Mouse (Mus musculus) kidney, adult 2 months (tissue): ENCODE data around the gene Adgrf4. TPM values are rescaled to one million over a fixed set of nuclear protein-coding genes. Genes with fewer than 3 reads are reported as not detected.
A peak's percentile ranks its signal among the peaks of the same experiment; 100 is the strongest.

Experiments used
- DNase-seq: peaks from one replicate; pipeline ENCODE4 v3.0.0; 2021
- H3K27ac ChIP-seq: fragments of 200-500 bp; 2 replicates; pipeline ENCODE4 v1.5.1; 2012; ENCODE audit warnings: low read depth, low read length, control low read depth, inconsistent platforms; ENCODE audit not compliant: insufficient read depth
- H3K27me3 ChIP-seq: fragments of 200-500 bp; replicated peaks from 2 replicates; pipeline ENCODE4 v1.6.1; 2012; ENCODE audit warnings: mild to moderate bottlenecking, moderate library complexity, low read length, inconsistent platforms; ENCODE audit not compliant: control insufficient read depth, insufficient read depth
- H3K36me3 ChIP-seq: fragments of 200-500 bp; 2 replicates; pipeline ENCODE4 v1.6.1; 2012; ENCODE audit warnings: mild to moderate bottlenecking, moderate library complexity, low read length, inconsistent platforms; ENCODE audit not compliant: control insufficient read depth, insufficient read depth
- H3K4me1 ChIP-seq: fragments of 200-500 bp; 2 replicates; pipeline ENCODE4 v1.6.1; 2011; ENCODE audit warnings: low read length; ENCODE audit not compliant: control insufficient read depth, insufficient read depth
- H3K4me3 ChIP-seq: fragments of 200-500 bp; 2 replicates; pipeline ENCODE4 v1.5.1; 2011; ENCODE audit warnings: mild to moderate bottlenecking, low read depth, low read length, control low read depth; ENCODE audit not compliant: insufficient read depth
- CTCF ChIP-seq: fragments of 200-500 bp; conservative IDR thresholded peaks from 2 replicates; pipeline ENCODE4 v1.5.1; 2011; ENCODE audit warnings: low read depth, mild to moderate bottlenecking, control low read depth, low read length, moderate library complexity, mixed read lengths; ENCODE audit not compliant: insufficient read depth, insufficient read length
- POLR2A ChIP-seq: fragments of 200-500 bp; IDR thresholded peaks from one replicate; pipeline ENCODE4 v1.6.1; 2011; ENCODE audit warnings: low read depth, low read length, control low read depth
- WGBS: fragments of 180-500 bp; shearing (Covaris S2); methylation state at CpG from one replicate; pipeline ENCODE4 v1.1.7; 2018; 5-methylcytosine and 5-hydroxymethylcytosine counted together
- polyA plus RNA-seq: library from polyadenylated mRNA; depleted of rRNA; stranded (reverse); fragments of >200 nt; gene quantifications from 2 replicates; pipeline ENCODE4 v1.2.3, GENCODE M21; 2012

The Adgrf4 gene
- polyA plus RNA-seq, 1 experiment: 0.08 TPM

DNA sequence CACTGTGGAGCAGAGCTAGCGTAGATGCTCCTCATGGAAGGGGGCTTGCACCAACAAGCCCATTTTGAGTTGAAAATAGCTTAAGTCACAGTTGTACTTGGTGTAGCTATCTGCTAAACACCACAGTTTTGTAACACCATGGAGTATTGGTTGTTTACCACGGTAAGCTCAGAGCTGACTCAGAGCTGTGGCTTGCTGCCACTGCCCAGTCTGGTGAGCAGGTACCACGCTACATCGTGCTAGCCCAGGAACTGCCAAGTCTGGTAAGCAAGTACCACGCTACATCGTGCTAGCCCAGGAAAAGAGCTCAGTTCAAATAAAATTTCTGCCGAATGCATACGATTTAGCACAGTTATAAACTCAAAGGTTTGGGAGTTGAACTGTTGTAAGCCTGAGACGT, 10.1 kb upstream of the Adgrf4 start:
- TF ChIP-seq POLR2A (no peak), CTCF (no peak)
- no peak overlapping the region for H3K4me3 ChIP-seq
- H3K4me1 ChIP-seq: no peaks in the 10 kb centered on the region
- DNase-seq: no peak
- H3K36me3 ChIP-seq: no peaks in the 10 kb centered on the region
- H3K27ac ChIP-seq: no peak overlapping the region
- H3K27me3 ChIP-seq: no peaks in the 10 kb centered on the region
- 90% methylated on average over 9 of the region's 9 CpGs for WGBS

DNA sequence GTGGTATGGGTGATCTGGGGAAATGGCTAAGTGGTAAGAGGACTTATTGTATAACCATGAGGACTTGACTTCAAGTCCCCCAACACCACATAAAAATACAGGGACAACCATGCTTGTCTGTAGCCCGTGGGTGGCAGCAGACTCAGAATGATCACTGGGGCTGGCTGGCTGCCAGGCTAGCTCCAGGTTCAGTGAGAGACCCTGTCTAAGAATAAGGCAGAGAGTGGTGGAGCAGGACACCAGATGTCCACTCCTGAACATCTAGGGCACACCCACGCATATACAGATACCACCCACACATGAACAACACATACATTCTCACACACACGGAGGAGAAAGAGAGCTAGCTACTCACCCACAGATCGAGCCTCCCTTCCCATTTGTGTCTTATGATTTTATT, 2.6 kb upstream of the Adgrf4 start:
- no peaks in the 10 kb centered on the region for H3K27me3 ChIP-seq
- no peak for DNase-seq
- TF ChIP-seq CTCF (no peak), POLR2A (no peak)
- H3K4me3 ChIP-seq: no peak overlapping the region
- H3K27ac ChIP-seq: no peak overlapping the region
- no peaks in the 10 kb centered on the region for H3K36me3 ChIP-seq
- 80% methylated on average over 4 of the region's 4 CpGs for WGBS
- H3K4me1 ChIP-seq: no peaks in the 10 kb centered on the region

DNA sequence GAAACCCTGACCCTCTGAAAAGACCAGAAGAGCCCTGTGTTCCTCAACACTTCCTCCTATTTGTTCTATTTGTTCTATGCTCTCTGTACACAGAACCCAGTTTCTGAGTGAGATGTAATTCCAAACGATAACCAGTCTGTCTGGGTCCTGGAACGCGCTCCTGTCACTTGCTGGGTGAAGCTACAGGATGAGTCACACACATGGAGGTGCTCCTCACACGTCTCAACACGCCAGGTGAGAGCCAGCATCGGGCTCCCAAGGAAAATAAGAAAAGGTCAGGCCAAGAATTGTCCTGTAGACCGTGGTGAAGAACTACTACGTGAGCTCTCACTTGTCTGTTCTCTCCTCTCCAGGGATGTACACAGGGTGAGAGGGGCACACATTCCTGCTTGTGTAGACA, 1.6 kb downstream of the Adgrf4 start:
- TF ChIP-seq CTCF (no peak), POLR2A (no peak)
- H3K27me3 ChIP-seq: no peaks in the 10 kb centered on the region
- H3K36me3 ChIP-seq: no peaks in the 10 kb centered on the region
- no peak overlapping the region for H3K4me3 ChIP-seq
- DNase-seq: no peak
- H3K27ac ChIP-seq: no peak overlapping the region
- WGBS: 92% methylated on average over 8 of the region's 8 CpGs
- H3K4me1 ChIP-seq: no peaks in the 10 kb centered on the region

DNA sequence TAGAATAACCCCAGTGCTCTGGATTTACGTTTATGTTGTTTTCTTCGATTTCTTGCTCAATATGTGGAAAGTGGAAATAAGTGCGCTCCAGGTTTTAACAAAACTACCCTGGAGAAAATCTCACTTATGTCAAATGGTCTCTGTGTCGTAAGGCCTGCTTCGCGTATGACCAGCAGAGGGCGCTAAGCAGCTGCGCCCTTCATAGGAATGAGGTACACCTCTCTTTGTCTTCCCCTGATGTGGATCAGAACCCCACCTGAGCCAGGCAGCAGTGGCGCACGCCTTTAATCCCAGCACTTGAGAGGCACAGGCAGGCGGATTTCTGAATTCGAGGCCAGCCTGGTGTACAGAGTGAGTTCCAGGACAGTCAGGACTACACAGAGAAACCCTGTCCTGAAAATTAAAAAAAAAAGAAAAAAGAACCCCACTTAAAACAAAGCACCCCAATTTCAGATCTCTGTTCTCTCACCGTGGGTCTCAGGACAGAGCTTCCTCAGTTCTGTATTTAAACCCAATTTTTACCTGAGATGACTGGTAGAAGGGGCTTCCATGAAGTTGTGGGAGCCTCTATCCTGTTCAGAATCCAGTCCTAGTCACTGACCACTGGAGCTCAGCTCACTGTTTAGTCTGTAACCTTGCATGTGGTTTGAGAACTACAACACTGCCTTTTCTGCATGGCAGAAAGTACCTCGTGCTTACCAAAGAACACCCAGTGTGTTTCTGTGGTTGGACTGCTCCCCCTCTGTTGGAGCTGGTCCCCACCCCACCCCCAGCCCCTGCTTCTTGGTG, 33.3 kb downstream of the Adgrf4 start:
- TF ChIP-seq CTCF: peak; percentile 89
- TF ChIP-seq POLR2A: no peak
- WGBS: 21% methylated on average over 14 of the region's 14 CpGs
- Histone ChIP-seq H3K27me3 (no peaks in the 10 kb centered on the region), H3K4me3 (no peak overlapping the region), H3K36me3 (no peaks in the 10 kb centered on the region), H3K27ac (no peak overlapping the region), H3K4me1 (no peaks in the 10 kb centered on the region)
- peak; percentile 26 for DNase-seq

DNA sequence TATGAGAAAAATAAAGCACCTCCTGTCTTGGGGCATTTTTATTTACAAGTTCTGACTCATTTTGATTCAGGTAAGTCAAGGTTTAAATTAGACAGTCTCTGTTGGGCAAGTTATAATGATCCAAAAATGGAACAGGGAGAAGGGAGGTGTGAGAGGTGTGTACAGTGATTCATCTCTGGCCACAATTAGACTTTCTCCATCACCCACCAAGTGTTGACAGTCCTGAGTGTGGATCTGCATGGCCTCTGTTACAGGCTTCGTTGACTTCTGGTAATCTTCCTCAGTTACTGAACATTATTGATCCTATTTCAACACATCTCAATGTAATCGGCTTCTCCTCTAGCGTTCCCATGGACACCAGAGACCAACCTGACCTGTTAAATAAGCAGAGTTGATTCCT, 48.7 kb downstream of the Adgrf4 start:
- DNase-seq: no peak
- no peak overlapping the region for H3K4me3 ChIP-seq
- no peaks in the 10 kb centered on the region for H3K4me1 ChIP-seq
- WGBS: 95% methylated on average over 3 of the region's 3 CpGs
- H3K27ac ChIP-seq: no peak overlapping the region
- H3K36me3 ChIP-seq: no peaks in the 10 kb centered on the region
- no peaks in the 10 kb centered on the region for H3K27me3 ChIP-seq
- TF ChIP-seq CTCF (no peak), POLR2A (no peak)

DNA sequence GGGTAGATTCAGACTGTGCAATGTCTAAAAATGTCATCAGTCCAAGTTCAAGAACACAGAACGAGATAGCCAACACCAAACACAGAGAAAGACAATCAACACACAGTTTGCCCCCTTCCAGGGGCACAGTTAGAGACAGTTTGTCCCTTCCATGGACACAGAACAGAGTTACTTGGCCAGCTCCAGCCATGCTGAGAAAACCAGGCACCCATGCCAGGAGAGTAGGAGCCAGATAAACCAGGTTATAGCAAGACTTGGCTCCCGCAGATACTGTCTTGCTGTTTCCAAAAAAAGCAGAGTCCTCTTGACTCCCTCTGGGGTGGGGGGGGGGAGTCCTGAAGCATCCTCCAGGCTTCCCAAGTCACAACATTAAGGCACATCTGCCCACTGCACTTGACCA, 61.9 kb downstream of the Adgrf4 start:
- Histone ChIP-seq H3K4me1 (no peaks in the 10 kb centered on the region), H3K36me3 (no peaks in the 10 kb centered on the region), H3K27me3 (no peaks in the 10 kb centered on the region), H3K4me3 (no peak overlapping the region), H3K27ac (no peak overlapping the region)
- no peak for DNase-seq
- 75% methylated on average over 2 of the region's 2 CpGs for WGBS
- no peak for TF ChIP-seq CTCF
- TF ChIP-seq POLR2A: no peak

DNA sequence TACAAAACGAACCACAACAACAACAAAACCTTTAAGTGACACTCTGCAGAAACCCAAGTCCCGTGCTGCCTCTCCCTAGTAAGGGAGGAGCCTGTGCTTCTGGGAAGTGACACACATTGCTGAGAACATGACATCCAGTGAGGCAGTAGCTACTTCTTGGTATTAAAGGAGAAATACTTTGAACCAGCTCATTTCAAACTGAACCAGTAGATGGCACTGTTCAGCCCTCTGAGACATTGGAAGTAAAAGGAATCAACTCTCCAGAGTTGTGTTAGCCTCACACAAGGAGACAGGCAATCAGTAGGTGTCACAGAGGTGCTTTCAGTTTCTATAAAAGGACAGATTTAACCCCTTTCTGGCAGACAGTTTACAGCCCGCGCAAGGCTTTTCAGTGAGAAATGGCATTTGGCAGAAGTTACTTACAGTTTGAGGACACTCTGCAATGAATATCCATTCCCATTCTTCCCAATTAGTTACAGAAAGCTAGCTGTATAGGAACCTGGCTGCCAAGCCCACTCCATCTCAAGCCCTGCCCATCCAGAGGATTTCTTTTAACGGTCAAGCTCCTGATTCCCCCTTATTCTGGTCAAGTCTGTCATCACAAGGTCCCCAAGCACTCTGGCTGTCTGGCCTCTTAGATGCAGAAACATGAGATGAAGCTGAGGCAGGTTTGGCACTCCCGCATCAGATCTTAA, 78.9 kb downstream of the Adgrf4 start:
- 33% methylated on average over 6 of the region's 6 CpGs for WGBS
- H3K36me3 ChIP-seq: no peaks in the 10 kb centered on the region
- no peak overlapping the region for H3K27ac ChIP-seq
- no peaks in the 10 kb centered on the region for H3K4me1 ChIP-seq
- DNase-seq: peak; percentile 75
- H3K4me3 ChIP-seq: no peak overlapping the region
- TF ChIP-seq CTCF (peak; percentile 32), POLR2A (no peak)
- no peaks in the 10 kb centered on the region for H3K27me3 ChIP-seq
